Mouse (Mus musculus) T-helper 17 cell (primary cell): ENCODE results near the gene Ids.

Experiments used
- in situ Hi-C, 2 experiments: fragments of 300-600 bp; cut with MboI, MseI; formaldehyde crosslinking; loops; 1 replicate in 1 of 2; 2 replicates in 1 of 2; pipeline ENCODE4 v1.15.1; 2025; ENCODE audit warnings: high pct_unique_total_duplicates in 2 of 2

The Ids gene

DNA sequence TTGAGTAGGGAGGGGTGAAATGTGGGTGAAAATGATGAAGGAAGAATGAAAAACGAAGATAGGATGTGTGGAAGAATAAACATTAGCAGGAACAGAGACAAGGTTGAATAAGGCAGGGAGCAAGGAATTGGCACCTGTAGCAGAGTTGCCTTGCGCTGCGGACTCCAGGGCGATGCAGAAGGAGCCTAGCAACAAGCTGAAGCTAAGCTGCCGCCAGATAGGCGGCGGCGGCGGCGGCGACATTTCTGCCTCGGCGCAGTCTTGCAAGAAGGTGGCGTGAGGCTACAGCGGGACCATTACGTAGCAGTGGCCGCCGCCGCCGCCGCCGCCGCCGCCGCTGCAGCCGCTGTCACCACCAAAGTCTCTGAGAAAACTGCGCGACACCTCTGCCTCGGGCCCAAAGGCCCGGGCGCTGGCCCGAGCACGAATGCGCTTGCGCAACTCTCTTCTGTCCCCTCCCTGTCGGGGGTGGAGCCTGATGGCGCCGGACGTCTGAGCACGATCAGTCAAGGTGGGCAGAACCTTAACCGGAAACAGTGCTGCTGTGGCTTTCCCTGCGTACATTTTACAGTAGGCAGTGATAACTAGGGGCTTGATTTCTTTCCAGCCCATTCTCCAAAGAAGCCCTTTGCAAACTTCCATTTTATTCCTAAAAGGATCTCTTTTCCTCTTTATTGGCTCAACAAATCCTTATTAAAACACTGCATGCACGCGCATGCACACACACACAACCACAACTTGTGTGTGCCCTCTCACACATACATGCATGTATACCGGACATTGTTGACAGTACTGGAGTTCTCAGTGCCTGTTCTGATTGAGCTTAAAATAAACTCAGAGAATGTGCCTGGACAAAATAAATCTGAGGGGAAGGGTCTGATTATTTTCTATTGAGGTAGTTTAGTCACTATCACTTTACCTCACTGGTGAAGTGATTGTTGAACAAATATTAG lies at the start of gene Ids:
Gene Ids, minus strand, starts transcription at position 424 of the 953 bp plus-strand sequence.
- in situ Hi-C loops, result loop anchor here in 1 of 2 experiments (25.0 kb wide), 1 partner anchor 1678 kb away; the partner anchor contains the start of gene Fmr1

- in situ Hi-C loops, result loop anchor here (5.0 kb wide), 2 partner anchors 155 to 165 kb away; no protein-coding TSS in a partner anchor
Measured at GRCm38 (mm10) chrX:70392636-70393035, 27.8 kb upstream of the Ids start.

DNA sequence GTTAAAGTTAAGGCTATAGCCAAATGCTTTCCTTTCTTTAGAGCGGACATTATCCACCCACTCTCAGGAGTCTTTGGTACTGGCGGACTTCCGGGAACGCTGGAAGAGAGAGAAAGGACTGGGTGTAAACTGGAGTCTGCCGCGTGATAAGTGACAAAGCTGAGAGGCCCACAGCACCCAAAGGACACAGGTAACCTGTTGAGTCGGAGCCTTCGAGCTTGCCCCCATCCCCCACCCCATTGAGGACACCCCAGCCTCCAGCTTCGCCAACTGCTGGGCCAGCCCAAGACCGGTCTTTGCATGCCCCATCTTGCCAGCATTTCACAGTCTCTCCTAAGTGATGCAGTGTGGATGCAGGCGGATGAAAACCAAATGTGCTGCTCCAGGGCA lies 21.1 kb upstream of the Ids start:
- in situ Hi-C loops, result no loop called here

GRCm38 (mm10) chrX:70385276-70385961 lies 20.5 kb upstream of the Ids start, which contains the start of gene 1110012L19Rik:
Gene 1110012L19Rik (plus strand): TSS chrX:70385877.
- in situ Hi-C loops, result no loop called here

- in situ Hi-C loops, result no loop called here
Measured at GRCm38 (mm10) chrX:70384917-70385275, 20.0 kb upstream of the Ids start.

GRCm38 (mm10) chrX:70374469-70375110 lies 9.7 kb upstream of the Ids start:
- in situ Hi-C loops, result loop anchor here (5.0 to 25.0 kb wide), 3 partner anchors 98 to 1687 kb away; partner anchors contain the start of gene Fmr1 (in 1 of the 2)

GRCm38 (mm10) chrX:70369758-70370157 lies 4.9 kb upstream of the Ids start:
- in situ Hi-C loops, result loop anchor here (5.0 to 25.0 kb wide), 2 partner anchors 203 to 1682 kb away; partner anchors contain the start of gene Fmr1 (in 1 of the 2)

- in situ Hi-C loops, result loop anchor here in 1 of 2 experiments (25.0 kb wide), 1 partner anchor 1677 kb away; the partner anchor contains the start of gene Fmr1
Measured at GRCm38 (mm10) chrX:70364202-70364601, 682 bp downstream of the Ids start.

GRCm38 (mm10) chrX:70363446-70363845 lies 1.4 kb downstream of the Ids start:
- in situ Hi-C loops, result loop anchor here in 1 of 2 experiments (25.0 kb wide), 1 partner anchor 1676 kb away; the partner anchor contains the start of gene Fmr1

DNA sequence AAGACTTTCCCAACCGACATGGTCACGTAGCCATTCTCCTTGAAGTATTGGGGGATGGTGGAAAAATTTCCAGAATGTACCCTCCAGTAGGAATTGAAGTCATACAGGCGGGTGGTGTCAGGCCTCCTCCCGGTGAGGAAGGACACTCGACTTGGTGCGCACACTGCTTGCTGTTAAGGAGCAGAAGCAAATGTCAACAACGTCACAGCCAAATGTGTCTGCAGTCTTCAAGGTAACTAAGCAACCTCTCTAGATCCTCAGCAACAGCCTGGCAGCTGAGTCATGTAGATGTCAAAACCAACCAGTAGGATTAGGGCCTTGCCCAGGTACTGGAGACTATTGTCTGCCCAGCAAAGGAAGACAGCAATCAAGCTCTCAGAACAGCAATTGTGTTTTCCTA lies 1.9 kb downstream of the Ids start:
- in situ Hi-C loops, result loop anchor here in 1 of 2 experiments (25.0 kb wide), 1 partner anchor 1676 kb away; the partner anchor contains the start of gene Fmr1

DNA sequence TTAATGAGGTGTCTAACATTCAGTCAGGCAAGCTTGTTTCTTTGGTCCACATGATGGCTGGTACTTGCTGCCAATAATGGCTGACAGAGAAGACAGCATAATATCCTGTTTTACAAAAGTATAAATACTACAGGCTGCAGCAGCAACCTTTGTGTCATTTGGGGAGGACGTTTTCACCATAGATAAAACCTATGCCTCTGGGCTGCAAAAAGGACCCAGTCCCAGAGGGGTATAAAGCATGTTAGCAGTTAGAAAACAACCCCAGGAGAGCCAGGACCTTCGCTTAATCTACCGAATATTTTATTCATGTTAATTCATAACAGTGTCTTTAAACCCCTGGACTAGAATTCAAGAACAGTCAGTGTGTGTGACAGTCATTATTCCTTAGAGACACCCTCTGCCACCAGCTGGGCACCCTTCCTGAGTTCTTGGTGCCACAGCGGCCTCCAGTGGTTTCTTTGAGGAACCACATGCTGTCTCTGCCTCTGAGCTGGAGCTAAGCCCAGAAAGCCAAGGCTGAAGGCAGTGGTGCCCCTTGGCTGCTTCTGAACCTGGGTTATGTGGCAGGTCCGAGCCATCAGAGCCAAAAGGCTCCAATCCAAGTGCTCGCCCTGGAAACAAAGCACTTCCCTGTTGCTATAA lies 34.6 kb downstream of the Ids start:
- in situ Hi-C loops, result no loop called here

DNA sequence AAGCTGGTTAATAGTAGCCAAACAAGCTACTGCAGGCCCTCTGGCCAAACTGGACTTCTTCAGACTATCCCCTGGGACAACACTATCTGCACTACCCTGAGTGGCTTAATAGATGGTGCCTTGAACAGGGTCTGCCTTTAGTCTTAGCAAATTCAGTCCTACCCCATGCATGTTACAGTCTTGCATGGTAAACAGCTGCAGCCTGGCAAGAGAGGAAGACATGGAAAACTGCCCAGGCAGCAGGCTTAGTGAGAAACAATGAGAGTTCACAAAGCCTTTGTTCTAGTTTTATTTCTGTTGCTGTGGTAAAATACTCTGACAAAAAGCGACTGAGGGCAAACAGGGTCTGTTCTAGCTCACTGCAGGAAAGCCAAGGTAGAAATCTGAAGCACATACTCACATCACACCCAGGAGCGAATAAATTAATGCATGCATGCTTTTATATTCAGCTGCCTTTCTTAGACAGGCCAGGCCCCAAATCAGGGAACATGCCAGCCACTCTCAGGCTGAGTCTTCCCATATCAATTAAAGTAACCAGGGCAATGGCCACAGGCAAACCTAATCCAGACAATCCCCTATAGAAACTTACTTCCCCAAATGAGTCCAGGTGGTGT lies 36.2 kb downstream of the Ids start:
- in situ Hi-C loops, result no loop called here

DNA sequence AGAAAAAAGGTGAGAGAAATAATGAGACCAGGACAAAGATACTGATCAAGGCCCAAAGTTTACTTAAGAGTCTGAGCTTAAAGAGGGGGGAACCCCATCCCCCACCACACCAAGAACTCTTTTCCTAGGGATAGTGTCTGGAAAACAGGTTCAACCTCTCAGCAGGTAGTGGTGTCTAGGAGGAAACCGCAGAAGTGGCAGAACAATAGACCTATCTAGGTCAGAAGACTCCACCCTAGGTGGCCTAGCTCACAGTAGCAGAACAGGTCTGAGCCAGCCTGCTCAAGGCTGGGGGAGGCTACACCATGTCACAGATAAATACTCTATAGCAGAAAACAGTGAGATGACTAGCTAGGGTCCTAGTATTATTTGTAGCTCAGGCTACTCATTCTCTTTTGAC lies 37.2 kb downstream of the Ids start:
- in situ Hi-C loops, result no loop called here

DNA sequence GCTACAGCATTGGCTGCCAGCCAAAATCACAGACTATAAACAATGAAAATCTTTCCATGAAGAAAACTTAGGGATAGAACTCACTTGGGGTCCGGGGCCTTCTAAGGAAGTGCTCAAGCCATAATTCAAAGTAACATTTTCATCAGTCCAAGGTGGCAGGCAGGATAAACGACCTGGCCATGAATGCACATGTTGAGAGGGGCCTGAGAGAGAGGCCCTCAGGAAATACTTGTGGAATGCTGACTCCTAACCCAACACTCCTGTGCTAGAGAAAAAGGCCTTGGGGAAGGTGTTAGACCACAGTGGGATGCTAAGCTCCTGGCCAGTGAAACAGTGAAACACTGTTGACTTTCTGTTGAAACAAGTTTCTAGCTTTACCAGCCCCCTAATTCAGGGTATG lies 45.6 kb downstream of the Ids start:
- in situ Hi-C loops, result no loop called here

- in situ Hi-C loops, result no loop called here
Measured at GRCm38 (mm10) chrX:70314949-70315641, 49.8 kb downstream of the Ids start.
